Comparison of ENCODE assay signal across 12 mouse cellular contexts in genomic region chr12:86370611-86371383, GRCm38 (mm10). TPM values are rescaled to one million over a fixed set of nuclear protein-coding genes. Genes with fewer than 3 reads are reported as not detected.
DNase-seq lines count a peak whose midpoint lies in the region; ATAC-seq and TF ChIP-seq lines count a peak whose summit lies in the region.
"Had no signal": no experiment of that assay in that cellular context is flagged by ENCODE, and none has a peak within 500 bp of the region (broad histone marks: within the 10 kb centered on the region; RNA-seq: fewer than 3 reads in every experiment).

No protein-coding gene starts in this region.

- TF ChIP-seq CTCF in layer of hippocampus, adult 2 months (conservative IDR thresholded peaks at IDR 0.05) = no peak

- peak; percentile 17 for DNase-seq in embryonic facial prominence, embryonic 14.5 days (ENCODE audit: low spot score)
- no peak for DNase-seq in embryonic facial prominence, embryonic 10.5 days (ENCODE audit: low spot score)
- peak; percentile 9 to 18 for DNase-seq in layer of hippocampus, adult 2 months (ENCODE audit: low spot score in 2 of 2)
- no peak for DNase-seq in layer of hippocampus, postnatal 10 days (ENCODE audit: low spot score in 2 of 2)
- no peak for DNase-seq in hindbrain, embryonic 14.5 days (ENCODE audit: low spot score)
- peak; percentile 20 to 30 for DNase-seq in kidney, postnatal 36 days
- no peak for DNase-seq in natural killer cell, adult 2 months (ENCODE audit: low spot score in 2 of 2)
- DNase-seq: cerebellum, adult 9-10 months; lung, adult 2 months had no signal

- no peaks in the 10 kb centered on the region for H3K9me3 ChIP-seq in embryonic facial prominence, embryonic 14.5 days (ENCODE audit: control insufficient read depth, low read length)
- H3K9me3 ChIP-seq in embryonic facial prominence, embryonic 10.5 days = no peaks in the 10 kb centered on the region
- no peaks in the 10 kb centered on the region for H3K9me3 ChIP-seq in hindbrain, embryonic 14.5 days (ENCODE audit: control insufficient read depth, low read length)
- H3K9me3 ChIP-seq: midbrain, embryonic 12.5 days had no signal

- no peaks in the 10 kb centered on the region for H3K27me3 ChIP-seq in embryonic facial prominence, embryonic 14.5 days (replicated peaks; ENCODE audit: control insufficient read depth, insufficient read depth, low read length)
- peaks cover 17% of the 10 kb centered on the region for H3K27me3 ChIP-seq in embryonic facial prominence, embryonic 10.5 days (replicated peaks; ENCODE audit: low read depth, poor library complexity, severe bottlenecking)
- H3K27me3 ChIP-seq in hindbrain, embryonic 14.5 days (ENCODE audit: control insufficient read depth, insufficient read depth, low read length) = 0 out of 2 replicates have a peak, but pooled peaks cover 3% of the 10 kb centered on the region

- ATAC-seq in embryonic facial prominence, embryonic 14.5 days (ENCODE audit: low read depth) = no peak
- ATAC-seq in hindbrain, embryonic 14.5 days (ENCODE audit: low FRiP score) = peak; percentile 66; the same call in 1 of the 2 replicates
- ATAC-seq in megakaryocyte, adult 5-6 weeks (ENCODE audit: poor library complexity, severe bottlenecking) = no peak

- H3K4me3 ChIP-seq in embryonic facial prominence, embryonic 14.5 days (ENCODE audit: low read depth, low read length) = no peak overlapping the region
- H3K4me3 ChIP-seq in embryonic facial prominence, embryonic 10.5 days = no peak overlapping the region
- no peak overlapping the region for H3K4me3 ChIP-seq in layer of hippocampus, adult 2 months
- H3K4me3 ChIP-seq in hindbrain, embryonic 14.5 days (replicated peaks; ENCODE audit: low read length) = no peak overlapping the region
- H3K4me3 ChIP-seq: midbrain, embryonic 12.5 days had no signal

- H3K36me3 ChIP-seq in embryonic facial prominence, embryonic 14.5 days (ENCODE audit: control insufficient read depth, insufficient read depth, low read length) = no peaks in the 10 kb centered on the region
- H3K36me3 ChIP-seq in embryonic facial prominence, embryonic 10.5 days (replicated peaks) = no peaks in the 10 kb centered on the region
- no peaks in the 10 kb centered on the region for H3K36me3 ChIP-seq in hindbrain, embryonic 14.5 days (replicated peaks; ENCODE audit: control insufficient read depth, insufficient read depth)
- H3K36me3 ChIP-seq: midbrain, embryonic 12.5 days had no signal

- no peak overlapping the region for H3K27ac ChIP-seq in embryonic facial prominence, embryonic 14.5 days (replicated peaks; ENCODE audit: low read depth, low read length)
- H3K27ac ChIP-seq in embryonic facial prominence, embryonic 10.5 days (replicated peaks) = no peak overlapping the region
- peak overlapping the region; percentile 5; the same call in 1 of the 2 replicates for H3K27ac ChIP-seq in layer of hippocampus, adult 2 months
- no peak overlapping the region for H3K27ac ChIP-seq in hindbrain, embryonic 14.5 days
- H3K27ac ChIP-seq: midbrain, embryonic 12.5 days had no signal

- H3K9ac ChIP-seq in embryonic facial prominence, embryonic 14.5 days (ENCODE audit: low read depth, low read length) = no peak overlapping the region
- no peak overlapping the region for H3K9ac ChIP-seq in hindbrain, embryonic 14.5 days
- H3K9ac ChIP-seq: midbrain, embryonic 12.5 days had no signal

- H3K4me1 ChIP-seq in embryonic facial prominence, embryonic 14.5 days (ENCODE audit: control insufficient read depth, insufficient read depth, low read length) = 0 out of 2 replicates have a peak, but pooled peaks cover 3% of the 10 kb centered on the region
- peaks cover 12% of the 10 kb centered on the region for H3K4me1 ChIP-seq in embryonic facial prominence, embryonic 10.5 days
- H3K4me1 ChIP-seq in hindbrain, embryonic 14.5 days (replicated peaks; ENCODE audit: control insufficient read depth, insufficient read depth, low read length) = peaks cover 11% of the 10 kb centered on the region; the same call in 1 of the 2 replicates

- H3K4me2 ChIP-seq in embryonic facial prominence, embryonic 14.5 days (ENCODE audit: low read depth, low read length) = no peak overlapping the region
- no peak overlapping the region for H3K4me2 ChIP-seq in hindbrain, embryonic 14.5 days (replicated peaks)
- H3K4me2 ChIP-seq: midbrain, embryonic 12.5 days had no signal

- WGBS in embryonic facial prominence, embryonic 14.5 days = 72% methylated on average over 17 of the region's 17 CpGs
- WGBS in embryonic facial prominence, embryonic 10.5 days = 84% methylated on average over 17 of the region's 17 CpGs
- WGBS in hindbrain, embryonic 14.5 days = 58% methylated on average over 17 of the region's 17 CpGs

RNA-seq across cellular contexts. Expression of gene Esrrb, which starts 9.9 kb away (rescaled TPM):
- 0.41 and 0.67 TPM in 2 replicates for polyA plus RNA-seq in embryonic facial prominence, embryonic 14.5 days (2014; fragmentation: Nextera tagmentation; extraction: Ambion mirVana)
- polyA plus RNA-seq in embryonic facial prominence, embryonic 10.5 days (2016; fragmentation: Nextera tagmentation; extraction: Ambion mirVana) = 0.13 and 0.20 TPM in 2 replicates
- 1 to 10 TPM; 1.2 to 1.4 TPM for total RNA-seq in layer of hippocampus, adult 2 months (2021)
- under 1 TPM; 0.46 to 0.78 TPM for total RNA-seq in layer of hippocampus, postnatal 10 days (2021)
- polyA plus RNA-seq in hindbrain, embryonic 14.5 days (2014; fragmentation: Nextera tagmentation; extraction: Ambion mirVana) = 2.7 and 4.2 TPM in 2 replicates
- total RNA-seq in megakaryocyte, adult 5-6 weeks (2015) = not detected in 2 replicates
- total RNA-seq in megakaryocyte, adult 5-6 weeks (2017) = not detected in 2 replicates
- total RNA-seq: hematopoietic stem cell, adult 5-6 weeks had no signal

Comparison
In these comparisons a context has a peak if more than half of its experiments do, and no peak if none do; other contexts are left out.
1. DNase-seq: peak in embryonic facial prominence, embryonic 14.5 days (single experiment), layer of hippocampus, adult 2 months (2 of 2) and kidney, postnatal 36 days (2 of 2); none in embryonic facial prominence, embryonic 10.5 days (single experiment), layer of hippocampus, postnatal 10 days (0 of 2), hindbrain, embryonic 14.5 days (single experiment) and natural killer cell, adult 2 months (0 of 2).